Mouse (Mus musculus): Measurements from ENCODE around the gene Gpr19. TPM values are rescaled to one million over a fixed set of nuclear protein-coding genes. Genes with fewer than 3 reads are reported as not detected.

Gpr19 gene
- polyA plus RNA-seq, 1 experiment from 2014 or later, result 12.1 TPM

DNA sequence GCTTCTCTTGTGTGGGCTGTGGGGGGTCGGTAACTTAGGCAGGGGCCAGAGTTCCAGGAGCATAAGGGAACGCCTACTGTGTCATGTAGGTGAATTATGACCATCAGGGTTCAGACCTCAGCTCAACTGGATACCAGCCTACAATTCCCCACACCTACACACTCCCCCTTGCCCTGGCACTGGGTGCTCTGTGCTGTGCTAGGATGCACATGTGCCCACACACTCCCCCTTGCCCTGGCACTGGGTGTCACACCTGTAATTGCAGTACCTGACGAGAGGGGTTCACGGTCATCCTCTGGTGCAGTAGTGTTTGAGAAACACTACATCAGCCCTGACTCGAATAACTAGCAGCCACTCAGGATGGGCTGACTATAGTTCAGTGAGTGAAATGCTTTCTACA, 43.6 kb downstream of the Gpr19 start:
- Histone ChIP-seq H3K4me3 (ENCODE audit: low read length) (no peak overlapping the region), H3K27ac (ENCODE audit: low read depth, low read length) (no peak overlapping the region), H3K36me3 (ENCODE audit: control insufficient read depth, insufficient read depth, low read length) (no peaks in the 10 kb centered on the region; the same call in 1 of the 2 replicates), H3K9me3 (ENCODE audit: control insufficient read depth, low read length) (no peaks in the 10 kb centered on the region), H3K27me3 (ENCODE audit: control insufficient read depth, insufficient read depth, low read length) (no peaks in the 10 kb centered on the region), H3K4me2 (replicated peaks; ENCODE audit: low read depth, low read length) (no peak overlapping the region), H3K9ac (ENCODE audit: low read depth, low read length) (no peak overlapping the region), H3K4me1 (ENCODE audit: control insufficient read depth, insufficient read depth, low read length) (0 out of 2 replicates have a peak, but pooled peaks cover 4% of the 10 kb centered on the region)
- 60% methylated on average over 5 of the region's 5 CpGs for WGBS
- no peak for ATAC-seq (ENCODE audit: low FRiP score, low TSS enrichment)

DNA sequence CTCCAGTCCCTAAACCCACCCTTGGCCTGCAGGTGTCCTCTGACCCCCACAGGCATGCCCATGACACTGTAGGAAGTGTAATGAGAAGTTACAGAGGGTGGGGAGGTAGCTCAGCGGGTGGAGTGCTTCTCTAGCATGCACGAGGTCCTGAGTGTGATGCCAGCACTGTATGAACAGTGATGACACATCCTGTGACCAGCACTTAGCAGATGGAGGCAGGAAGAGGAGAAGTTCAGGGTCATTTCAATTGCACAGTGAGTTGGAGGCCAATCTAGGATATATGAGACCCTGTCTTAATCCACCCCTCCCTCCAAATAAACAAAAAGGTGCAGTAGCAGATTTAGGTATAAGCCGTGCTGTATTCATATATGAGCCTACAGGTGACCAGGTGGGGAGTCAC, 48.4 kb downstream of the Gpr19 start:
- H3K9me3 ChIP-seq (ENCODE audit: control insufficient read depth, low read length), result no peaks in the 10 kb centered on the region
- H3K36me3 ChIP-seq (ENCODE audit: control insufficient read depth, insufficient read depth, low read length), result no peaks in the 10 kb centered on the region
- no peak overlapping the region for H3K4me3 ChIP-seq (ENCODE audit: low read length)
- no peak overlapping the region for H3K4me2 ChIP-seq (replicated peaks; ENCODE audit: low read depth, low read length)
- H3K27ac ChIP-seq (ENCODE audit: low read depth, low read length), result no peak overlapping the region
- ATAC-seq (ENCODE audit: low FRiP score, low TSS enrichment), result no peak
- no peaks in the 10 kb centered on the region for H3K4me1 ChIP-seq (ENCODE audit: control insufficient read depth, insufficient read depth, low read length)
- WGBS, result 75% methylated on average over 3 of the region's 3 CpGs
- H3K9ac ChIP-seq (ENCODE audit: low read depth, low read length), result no peak overlapping the region
- H3K27me3 ChIP-seq (ENCODE audit: control insufficient read depth, insufficient read depth, low read length), result no peaks in the 10 kb centered on the region

DNA sequence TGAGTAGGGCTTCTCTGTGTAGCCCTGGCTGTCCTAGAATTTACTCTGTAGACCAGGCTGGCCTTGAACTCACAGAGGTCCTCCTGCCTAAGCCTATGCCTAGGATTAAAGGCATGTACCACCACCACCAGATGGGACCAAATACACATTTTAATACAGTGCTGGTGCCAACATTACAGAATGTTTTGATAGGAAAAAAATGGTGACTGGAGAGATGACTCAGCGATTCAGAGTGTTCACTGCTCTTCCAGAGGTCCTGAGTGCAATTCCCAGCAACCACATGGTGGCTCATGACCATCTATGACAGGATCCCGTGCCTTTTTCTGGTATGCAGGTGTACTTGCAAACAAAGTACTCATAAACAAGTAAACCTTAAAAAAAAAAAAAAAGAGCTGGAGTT, 48.9 kb downstream of the Gpr19 start:
- 76% methylated on average over 2 of the region's 2 CpGs for WGBS
- H3K4me1 ChIP-seq (ENCODE audit: control insufficient read depth, insufficient read depth, low read length), result no peaks in the 10 kb centered on the region
- H3K27me3 ChIP-seq (ENCODE audit: control insufficient read depth, insufficient read depth, low read length), result no peaks in the 10 kb centered on the region
- H3K9ac ChIP-seq (ENCODE audit: low read depth, low read length), result no peak overlapping the region
- H3K36me3 ChIP-seq (ENCODE audit: control insufficient read depth, insufficient read depth, low read length), result no peaks in the 10 kb centered on the region
- no peak overlapping the region for H3K4me2 ChIP-seq (replicated peaks; ENCODE audit: low read depth, low read length)
- H3K4me3 ChIP-seq (ENCODE audit: low read length), result no peak overlapping the region
- ATAC-seq (ENCODE audit: low FRiP score, low TSS enrichment), result no peak
- no peaks in the 10 kb centered on the region for H3K9me3 ChIP-seq (ENCODE audit: control insufficient read depth, low read length)
- H3K27ac ChIP-seq (ENCODE audit: low read depth, low read length), result no peak overlapping the region

DNA sequence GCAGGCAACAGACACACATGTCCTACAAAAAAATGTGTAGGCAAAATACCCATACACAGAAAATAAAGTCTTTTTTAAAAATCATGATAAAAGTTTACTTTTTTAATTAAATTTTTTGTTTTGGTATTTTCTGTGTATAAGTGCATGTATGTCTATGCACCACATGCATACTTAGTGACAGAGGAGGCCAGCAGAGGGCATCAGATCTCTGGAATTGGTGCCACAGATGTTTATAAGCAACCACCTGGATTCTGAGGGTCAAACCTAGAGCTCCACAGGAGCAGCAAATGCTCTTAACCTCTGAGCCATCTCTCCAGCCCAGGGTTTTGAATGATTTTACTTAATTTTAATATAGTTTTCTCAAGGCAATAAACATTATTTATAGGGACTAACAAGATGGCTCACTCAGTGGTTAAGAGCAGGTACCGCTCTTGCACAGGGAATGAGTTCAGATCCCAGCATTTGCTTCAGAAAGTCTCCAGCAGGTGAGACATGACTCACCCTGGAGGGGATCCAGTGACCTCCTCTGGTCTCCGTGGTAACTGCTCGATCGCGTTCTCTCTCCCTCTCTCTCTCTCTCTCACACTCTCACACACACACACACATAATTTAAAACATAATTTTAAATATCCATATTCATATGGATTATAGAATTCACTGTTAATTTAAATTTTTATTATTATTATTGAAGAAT, 50.0 kb downstream of the Gpr19 start:
- H3K4me1 ChIP-seq (ENCODE audit: control insufficient read depth, insufficient read depth, low read length), result no peaks in the 10 kb centered on the region
- no peak overlapping the region for H3K27ac ChIP-seq (ENCODE audit: low read depth, low read length)
- ATAC-seq (ENCODE audit: low FRiP score, low TSS enrichment), result no peak
- H3K4me2 ChIP-seq (replicated peaks; ENCODE audit: low read depth, low read length), result no peak overlapping the region
- H3K27me3 ChIP-seq (ENCODE audit: control insufficient read depth, insufficient read depth, low read length), result no peaks in the 10 kb centered on the region
- no peak overlapping the region for H3K4me3 ChIP-seq (ENCODE audit: low read length)
- no peaks in the 10 kb centered on the region for H3K9me3 ChIP-seq (ENCODE audit: control insufficient read depth, low read length)
- no peaks in the 10 kb centered on the region for H3K36me3 ChIP-seq (ENCODE audit: control insufficient read depth, insufficient read depth, low read length)
- 77% methylated on average over 5 of the region's 5 CpGs for WGBS
- H3K9ac ChIP-seq (ENCODE audit: low read depth, low read length), result no peak overlapping the region

DNA sequence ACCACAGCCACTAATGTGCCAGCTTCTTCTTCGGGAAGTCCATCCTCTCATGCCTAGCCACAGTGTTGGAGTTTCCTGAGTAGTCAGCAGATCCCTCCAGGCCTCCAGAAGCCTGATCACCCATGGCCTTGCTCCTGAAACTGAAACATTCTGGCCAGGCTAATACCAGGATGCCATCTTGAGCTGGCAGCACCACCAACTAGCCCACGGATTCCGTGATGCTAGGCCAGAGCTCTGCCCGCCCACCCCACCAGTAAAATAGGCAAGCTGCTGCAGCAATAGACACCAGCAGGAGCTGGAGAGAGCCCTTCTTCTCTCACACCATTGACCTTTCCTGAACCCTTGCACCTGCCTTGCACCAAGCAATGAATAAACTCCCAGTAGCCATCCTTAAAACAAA, 50.8 kb downstream of the Gpr19 start:
- Histone ChIP-seq H3K4me2 (replicated peaks; ENCODE audit: low read depth, low read length) (no peak overlapping the region), H3K9ac (ENCODE audit: low read depth, low read length) (no peak overlapping the region), H3K4me3 (ENCODE audit: low read length) (no peak overlapping the region), H3K36me3 (ENCODE audit: control insufficient read depth, insufficient read depth, low read length) (no peaks in the 10 kb centered on the region), H3K27me3 (ENCODE audit: control insufficient read depth, insufficient read depth, low read length) (no peaks in the 10 kb centered on the region), H3K9me3 (ENCODE audit: control insufficient read depth, low read length) (no peaks in the 10 kb centered on the region), H3K27ac (ENCODE audit: low read depth, low read length) (no peak overlapping the region), H3K4me1 (ENCODE audit: control insufficient read depth, insufficient read depth, low read length) (no peaks in the 10 kb centered on the region)
- 91% methylated on average over 4 of the region's 4 CpGs for WGBS
- ATAC-seq (ENCODE audit: low FRiP score, low TSS enrichment), result no peak

DNA sequence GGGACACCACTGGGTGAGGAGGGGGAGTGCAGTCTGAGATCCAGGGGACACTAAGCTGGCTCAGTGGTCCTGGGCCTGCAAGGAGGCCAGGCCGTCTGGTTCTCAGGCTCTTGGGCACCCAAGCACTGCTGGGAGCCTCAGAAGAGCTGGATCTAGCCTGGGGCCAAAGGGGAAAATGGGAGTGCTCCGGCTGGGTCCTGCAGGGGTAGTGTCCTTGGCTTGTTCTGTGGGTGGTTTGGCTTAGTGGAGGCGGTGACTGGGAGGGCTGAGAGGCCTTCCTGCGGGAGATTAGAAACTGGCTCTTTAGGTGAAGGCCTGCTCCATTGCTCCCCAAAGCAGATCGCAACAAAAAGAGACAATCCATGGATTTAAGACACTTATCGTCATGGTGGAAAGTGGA, 52.1 kb downstream of the Gpr19 start:
- Histone ChIP-seq H3K4me2 (replicated peaks; ENCODE audit: low read depth, low read length) (no peak overlapping the region), H3K27ac (ENCODE audit: low read depth, low read length) (no peak overlapping the region), H3K27me3 (ENCODE audit: control insufficient read depth, insufficient read depth, low read length) (no peaks in the 10 kb centered on the region), H3K4me3 (ENCODE audit: low read length) (no peak overlapping the region), H3K36me3 (ENCODE audit: control insufficient read depth, insufficient read depth, low read length) (no peaks in the 10 kb centered on the region), H3K9me3 (ENCODE audit: control insufficient read depth, low read length) (no peaks in the 10 kb centered on the region), H3K4me1 (ENCODE audit: control insufficient read depth, insufficient read depth, low read length) (no peaks in the 10 kb centered on the region), H3K9ac (ENCODE audit: low read depth, low read length) (no peak overlapping the region)
- ATAC-seq (ENCODE audit: low FRiP score, low TSS enrichment), result no peak
- WGBS, result 80% methylated on average over 6 of the region's 6 CpGs

DNA sequence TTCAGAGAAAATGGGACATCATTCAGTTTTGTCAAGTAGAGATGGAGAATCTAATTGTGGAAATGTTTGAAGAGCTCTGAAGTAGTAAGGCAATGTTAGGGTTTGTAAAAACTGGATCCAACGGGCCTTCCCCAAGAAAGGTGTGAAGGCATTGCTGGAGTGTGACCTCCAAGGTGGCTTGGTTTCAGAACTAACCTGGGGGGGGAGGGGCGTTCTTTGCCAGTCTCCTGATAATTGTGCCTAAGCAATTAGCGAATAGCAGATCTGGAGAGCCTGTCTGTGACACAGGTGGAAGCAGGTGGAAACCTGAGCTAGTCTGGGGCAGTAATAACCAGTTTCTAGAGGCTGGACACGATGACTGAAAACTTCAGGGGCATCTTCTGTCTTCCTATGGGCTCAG, 52.7 kb downstream of the Gpr19 start:
- Histone ChIP-seq H3K9ac (ENCODE audit: low read depth, low read length) (no peak overlapping the region), H3K9me3 (ENCODE audit: control insufficient read depth, low read length) (no peaks in the 10 kb centered on the region), H3K4me1 (ENCODE audit: control insufficient read depth, insufficient read depth, low read length) (no peaks in the 10 kb centered on the region), H3K27me3 (ENCODE audit: control insufficient read depth, insufficient read depth, low read length) (no peaks in the 10 kb centered on the region), H3K4me3 (ENCODE audit: low read length) (no peak overlapping the region), H3K36me3 (ENCODE audit: control insufficient read depth, insufficient read depth, low read length) (no peaks in the 10 kb centered on the region), H3K4me2 (replicated peaks; ENCODE audit: low read depth, low read length) (no peak overlapping the region), H3K27ac (ENCODE audit: low read depth, low read length) (no peak overlapping the region)
- no peak for ATAC-seq (ENCODE audit: low FRiP score, low TSS enrichment)
- 74% methylated on average over 4 of the region's 4 CpGs for WGBS

DNA sequence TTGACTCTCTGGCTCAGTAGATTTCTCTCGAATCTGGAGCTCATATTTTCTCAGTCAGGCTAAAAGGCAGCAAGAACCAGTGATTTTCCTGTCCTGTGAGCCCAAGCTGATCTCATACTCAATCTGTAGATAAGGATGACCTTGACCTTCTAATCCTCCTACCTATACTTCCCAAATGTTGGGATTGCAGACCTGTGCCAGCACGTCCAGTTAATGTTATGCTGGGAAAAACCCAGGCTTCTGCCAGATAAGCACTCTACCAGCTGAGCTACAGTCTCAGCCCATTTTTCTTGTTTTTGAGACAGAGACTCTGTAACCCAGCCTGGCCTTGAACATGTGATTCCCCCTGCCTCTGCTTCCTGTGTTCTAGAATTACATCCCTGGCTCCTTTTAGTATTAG, 58.0 kb downstream of the Gpr19 start:
- Histone ChIP-seq H3K4me1 (ENCODE audit: control insufficient read depth, insufficient read depth, low read length) (no peaks in the 10 kb centered on the region), H3K9me3 (ENCODE audit: control insufficient read depth, low read length) (no peaks in the 10 kb centered on the region), H3K4me2 (replicated peaks; ENCODE audit: low read depth, low read length) (no peak overlapping the region), H3K36me3 (ENCODE audit: control insufficient read depth, insufficient read depth, low read length) (no peaks in the 10 kb centered on the region), H3K4me3 (ENCODE audit: low read length) (no peak overlapping the region), H3K27me3 (ENCODE audit: control insufficient read depth, insufficient read depth, low read length) (no peaks in the 10 kb centered on the region), H3K9ac (ENCODE audit: low read depth, low read length) (no peak overlapping the region), H3K27ac (ENCODE audit: low read depth, low read length) (no peak overlapping the region)
- 71% methylated on average over 2 of the region's 2 CpGs for WGBS
- no peak for ATAC-seq (ENCODE audit: low FRiP score, low TSS enrichment)

DNA sequence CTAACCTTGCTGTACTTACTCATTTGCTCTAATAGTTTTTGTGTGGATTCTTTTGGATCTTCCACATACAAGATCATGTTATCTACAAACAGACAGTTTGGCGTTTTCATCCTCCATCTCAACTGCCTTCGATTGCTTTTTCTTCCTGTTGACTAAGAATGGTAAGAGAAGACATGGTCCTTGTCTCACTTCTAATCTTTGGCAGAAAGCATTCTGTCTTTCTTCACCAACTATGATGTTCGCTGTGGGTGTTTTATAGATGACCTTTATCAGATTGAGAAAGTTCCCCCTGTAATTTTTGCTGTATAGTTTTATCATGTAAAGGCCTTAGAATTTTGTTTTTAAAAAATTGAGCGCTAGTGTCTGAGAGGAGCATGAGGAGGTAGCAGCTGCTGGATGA, 60.3 kb downstream of the Gpr19 start:
- ATAC-seq (ENCODE audit: low FRiP score, low TSS enrichment), result no peak
- 92% methylated on average over 4 of the region's 4 CpGs for WGBS

More for the DNA sequence above, 60.3 kb downstream of the Gpr19 start:
- Histone ChIP-seq H3K36me3 (ENCODE audit: control insufficient read depth, insufficient read depth, low read length) (no peaks in the 10 kb centered on the region), H3K4me3 (ENCODE audit: low read length) (no peak overlapping the region), H3K27ac (ENCODE audit: low read depth, low read length) (no peak overlapping the region), H3K27me3 (ENCODE audit: control insufficient read depth, insufficient read depth, low read length) (no peaks in the 10 kb centered on the region), H3K4me1 (ENCODE audit: control insufficient read depth, insufficient read depth, low read length) (no peaks in the 10 kb centered on the region), H3K9me3 (ENCODE audit: control insufficient read depth, low read length) (no peaks in the 10 kb centered on the region), H3K9ac (ENCODE audit: low read depth, low read length) (no peak overlapping the region), H3K4me2 (replicated peaks; ENCODE audit: low read depth, low read length) (no peak overlapping the region)
